Mouse (Mus musculus) lung, adult 2 months (tissue): Measurements from ENCODE around the gene Specc1l.

Experiments used
- CTCF ChIP-seq: fragments of 200-500 bp; IDR thresholded peaks from 2 replicates; pipeline ENCODE4 v1.5.1; 2011; ENCODE audit warnings: mild to moderate bottlenecking, low read length, control low read depth; ENCODE audit not compliant: insufficient read depth
- POLR2A ChIP-seq: fragments of 200-500 bp; IDR thresholded peaks from 2 replicates; pipeline ENCODE4 v1.6.1; 2011; ENCODE audit warnings: low read depth, mild to moderate bottlenecking, control low read depth, low read length, borderline replicate concordance; ENCODE audit errors: extremely low read depth

DNA sequence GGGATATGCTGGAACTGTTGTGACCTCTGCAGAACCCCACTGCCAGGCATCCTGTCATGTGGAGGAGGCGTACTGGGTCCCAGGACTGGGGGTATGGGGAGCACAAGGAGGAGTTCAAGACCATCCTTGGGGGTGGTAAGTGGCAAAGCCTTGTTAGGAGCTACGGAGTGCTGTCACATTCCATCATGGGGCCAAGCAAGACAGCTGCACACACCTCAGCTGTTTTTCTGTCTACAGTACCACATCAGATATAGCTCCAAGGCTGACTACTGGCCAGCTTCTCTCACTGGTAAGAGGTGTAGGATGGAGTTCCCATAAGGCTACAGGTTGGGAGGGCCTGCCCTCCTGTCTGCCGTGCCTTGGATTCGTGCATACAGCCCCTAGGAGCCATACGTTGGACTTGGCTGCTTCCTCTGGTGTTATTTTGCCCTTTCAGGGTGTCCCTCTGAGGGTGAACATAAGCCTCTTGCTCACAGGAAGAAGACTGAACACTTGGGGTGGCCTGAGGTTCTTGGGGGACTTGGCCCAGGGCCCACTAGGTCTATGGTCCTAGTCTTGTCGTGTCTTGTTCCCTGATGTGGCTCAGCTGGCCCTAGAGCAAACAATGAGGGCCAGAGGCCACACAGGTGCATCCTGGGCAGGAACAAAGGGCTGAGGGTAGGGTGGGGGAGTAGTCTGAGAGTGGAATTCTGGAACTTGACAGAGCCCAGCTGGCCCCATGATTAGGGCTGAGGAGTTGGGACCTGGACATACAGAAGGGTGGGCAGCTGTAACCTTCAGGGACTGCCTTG is 102.5 kb downstream of the Specc1l start:
- TF ChIP-seq CTCF (no peak), POLR2A (no peak)
